Mouse (Mus musculus) granulocyte monocyte progenitor cell, adult 5-6 weeks (primary cell): Measurements from ENCODE around the gene Efnb2. TPM values are rescaled to one million over a fixed set of nuclear protein-coding genes. Genes with fewer than 3 reads are reported as not detected.

Experiments
- ATAC-seq: replicated peaks from 2 replicates; pipeline ENCODE4 v1.8.0; 2016; ENCODE audit warnings: mild to moderate bottlenecking, moderate TSS enrichment, inconsistent platforms; ENCODE audit not compliant: poor library complexity, severe bottlenecking
- total RNA-seq, 2 experiments: library from RNA; stranded (forward) in 1 of 2; stranded (reverse) in 1 of 2; fragments of 200-712, 200-1000 nt in 1 of 2; fragments of >200 nt in 1 of 2; fragmentation: Nextera tagmentation in 1 of 2; gene quantifications; 2 replicates each; pipeline ENCODE4 v1.2.3; 2014 to 2017

The Efnb2 gene
- total RNA-seq, 2 experiments from 2014 or later: 4.6 TPM; not detected in 1

DNA sequence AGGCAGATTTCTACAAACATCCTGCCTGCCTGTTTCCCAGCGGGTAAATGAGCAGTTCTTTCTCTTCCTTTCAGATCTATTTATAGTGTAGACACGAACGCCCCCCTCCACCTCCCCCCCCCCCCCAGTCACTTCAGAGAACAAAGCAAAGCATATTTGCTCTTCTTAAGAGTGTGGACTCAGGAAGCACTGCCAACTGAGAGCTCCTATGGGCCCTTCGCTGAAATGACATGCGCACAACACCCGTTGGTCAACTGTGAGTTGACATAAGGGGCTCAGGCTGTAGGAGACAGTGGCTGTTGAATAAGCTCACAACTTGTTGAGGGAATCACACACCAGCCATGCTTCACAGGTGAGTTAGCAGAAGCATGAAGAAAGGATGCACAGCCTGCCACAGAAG is 84.8 kb downstream of the Efnb2 start:
- no peak for ATAC-seq

DNA sequence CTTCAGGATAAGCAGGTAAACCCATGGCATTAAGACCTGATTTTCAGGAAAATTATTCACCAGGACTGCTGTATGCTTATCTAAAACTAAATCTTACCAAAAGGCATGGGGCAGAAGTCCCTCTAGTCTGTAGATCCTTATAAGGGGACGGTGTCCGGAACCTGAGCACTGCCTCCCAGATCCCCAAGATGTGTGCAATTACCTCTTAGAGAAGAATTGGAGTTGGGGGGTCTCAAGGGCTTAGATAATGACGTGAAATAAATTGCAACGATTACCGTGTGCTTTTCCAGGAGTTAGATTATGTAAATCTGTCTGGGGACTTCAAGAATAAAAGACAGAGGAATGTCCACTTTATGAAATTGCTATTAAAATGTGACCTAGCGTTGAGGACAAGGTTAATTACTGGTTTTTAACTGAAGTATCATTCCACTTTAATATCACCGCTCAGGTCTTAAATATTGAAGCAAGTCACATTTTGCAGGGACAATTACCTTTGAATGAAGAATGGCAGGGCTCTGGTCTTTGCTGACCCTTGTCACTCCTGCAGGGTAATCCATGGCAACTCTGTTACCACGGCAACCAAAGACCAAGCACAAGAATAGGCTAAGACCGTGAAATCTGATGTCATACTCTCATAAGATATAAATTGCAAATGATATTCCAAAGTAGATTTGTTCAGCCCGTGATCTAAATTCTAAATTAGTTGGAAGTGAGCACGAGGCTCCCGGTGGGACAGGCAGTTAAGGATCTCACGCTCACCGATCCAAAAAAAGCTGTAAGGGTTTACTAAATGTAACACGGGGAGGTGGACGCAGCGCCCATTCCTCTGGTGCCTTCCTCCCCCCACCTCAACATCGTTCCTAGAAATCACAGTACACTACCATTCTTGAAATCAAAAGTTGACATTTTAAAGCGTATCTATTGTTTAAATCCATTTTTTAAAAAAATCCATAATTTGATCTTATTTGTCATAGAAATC is 86.2 kb downstream of the Efnb2 start:
- ATAC-seq: no peak

DNA sequence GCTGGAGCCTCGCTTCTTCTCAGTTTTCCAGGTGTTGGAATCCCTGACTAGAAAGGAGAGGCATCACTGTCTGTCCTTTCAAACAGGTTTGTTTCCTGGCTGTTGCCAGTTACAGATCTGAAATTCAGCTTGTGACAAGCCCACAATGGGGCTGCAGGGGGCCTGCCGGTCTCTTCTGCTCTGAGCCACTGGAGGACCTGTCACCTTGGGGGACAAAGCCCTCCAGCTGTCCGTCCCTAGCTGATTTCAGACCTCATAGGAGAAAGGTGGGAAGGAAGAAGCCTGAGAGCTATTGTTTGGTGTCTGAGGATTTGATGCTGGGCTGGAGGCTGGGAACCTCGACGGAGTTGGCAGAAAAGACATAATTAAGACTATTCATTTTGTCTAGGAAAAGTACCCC is 88.8 kb downstream of the Efnb2 start:
- no peak for ATAC-seq

DNA sequence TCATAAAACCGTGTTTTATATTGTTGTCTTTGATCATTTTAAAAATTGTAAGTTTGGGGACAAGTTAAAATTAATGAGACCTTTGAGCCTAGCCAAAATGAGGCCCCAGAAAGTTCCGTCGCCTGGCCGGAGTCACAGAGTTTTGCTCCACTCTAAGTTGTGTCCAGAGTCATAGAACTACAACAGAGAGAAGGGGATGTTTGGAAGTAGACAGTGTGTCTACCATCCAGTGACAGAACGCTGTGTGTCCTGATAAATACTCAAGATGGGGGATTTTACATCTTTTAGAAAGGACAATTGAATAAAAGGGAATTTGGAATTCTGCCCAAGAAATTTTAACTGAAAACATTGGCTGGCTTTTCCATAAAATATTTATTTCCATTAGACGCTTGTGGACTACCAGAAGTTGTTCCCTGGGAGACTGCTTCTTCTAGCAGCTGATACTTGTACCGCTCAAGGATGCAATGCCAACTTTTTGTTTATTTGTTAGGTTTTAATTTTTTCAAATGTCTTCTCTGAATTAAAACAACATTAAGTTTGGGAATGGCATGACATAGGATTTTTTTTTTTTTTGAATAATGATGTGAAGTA is 89.3 kb downstream of the Efnb2 start:
- ATAC-seq: no peak

DNA sequence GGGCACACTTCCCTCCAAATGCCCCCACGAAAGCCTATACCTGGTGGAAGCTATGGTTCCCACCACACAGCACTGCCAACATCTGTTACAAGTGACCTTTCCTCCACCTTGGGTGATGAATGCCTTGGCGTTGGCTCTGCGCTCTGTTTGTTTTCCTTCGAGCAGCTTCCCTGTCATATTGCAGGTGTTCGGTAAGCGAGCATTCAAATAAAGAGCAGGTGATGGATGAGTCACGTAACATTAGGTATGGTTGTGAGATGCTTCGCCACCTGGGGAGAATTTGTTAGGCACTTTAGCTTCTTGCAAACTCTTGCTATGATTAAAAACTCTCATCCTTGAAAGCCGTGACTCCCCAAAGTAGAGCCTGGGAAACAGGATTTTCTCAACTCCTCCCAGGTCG is 91.8 kb downstream of the Efnb2 start:
- no peak for ATAC-seq

DNA sequence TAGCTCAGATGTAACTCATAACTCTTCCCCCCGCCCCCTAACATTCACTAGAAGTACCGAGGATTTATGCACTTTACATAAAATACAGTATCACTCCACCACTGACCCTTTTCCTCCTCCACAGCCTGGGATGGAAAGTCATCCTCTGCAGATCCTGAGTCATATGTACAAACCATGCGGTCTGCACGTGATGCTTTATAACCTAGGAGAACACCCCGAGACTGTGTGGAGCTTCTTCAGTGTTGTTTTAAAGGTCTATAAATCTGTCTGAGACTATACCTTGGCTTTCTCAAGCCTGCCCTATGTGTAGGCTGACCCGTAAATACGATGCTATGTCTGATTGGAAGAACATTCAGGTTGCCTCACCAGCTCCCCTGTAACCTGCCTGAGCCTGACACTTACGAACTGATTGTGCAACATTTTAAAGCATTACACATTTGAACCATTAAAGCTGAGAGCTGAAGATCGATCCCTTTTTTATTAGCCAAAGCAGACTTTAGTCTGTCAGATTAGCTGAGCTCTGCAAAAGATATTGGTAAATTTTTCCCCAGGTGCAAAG is 92.7 kb downstream of the Efnb2 start:
- no peak for ATAC-seq

Other genes with a start within 250 kb of the Efnb2 start
- 91.7 and 107 TPM in 2 replicates for gene Arglu1, start 29.3 kb upstream of the Efnb2 start, total RNA-seq (2014; fragmentation: Nextera tagmentation)
- gene Arglu1, start 29.3 kb upstream of the Efnb2 start, total RNA-seq (2017): 126 and 127 TPM in 2 replicates